Mouse (Mus musculus): ENCODE measurements around the gene Scrt2. TPM values are rescaled to one million over a fixed set of nuclear protein-coding genes. Genes with fewer than 3 reads are reported as not detected.

The Scrt2 gene
- polyA plus RNA-seq, 1 experiment from 2014 or later, result not detected

GRCm38 (mm10) chr2:152102369-152102768 is 21.0 kb downstream of the Scrt2 start:
- Histone ChIP-seq H3K9me3 (ENCODE audit: low read length) (no peaks in the 10 kb centered on the region), H3K27ac (ENCODE audit: low read length) (no peak overlapping the region), H3K4me1 (ENCODE audit: insufficient read depth, low read depth, low read length) (0 out of 2 replicates have a peak, but pooled peaks cover 6% of the 10 kb centered on the region), H3K9ac (replicated peaks; ENCODE audit: low read depth) (no peak overlapping the region), H3K27me3 (replicated peaks; ENCODE audit: insufficient read depth, low read length) (no peaks in the 10 kb centered on the region), H3K4me3 (ENCODE audit: low read depth, low read length) (no peak overlapping the region), H3K4me2 (replicated peaks; ENCODE audit: low read depth, low read length) (no peak overlapping the region), H3K36me3 (ENCODE audit: insufficient read depth, low read length) (no peaks in the 10 kb centered on the region)
- DNase-seq (ENCODE audit: low spot score), result no peak
- no peak for ATAC-seq
- WGBS, result 59% methylated on average over 6 of the region's 6 CpGs
- no peak for TF ChIP-seq CTCF (IDR thresholded peaks at IDR 0.05)

- ATAC-seq, result peak; percentile 22
- Histone ChIP-seq H3K36me3 (ENCODE audit: insufficient read depth, low read length) (no peaks in the 10 kb centered on the region), H3K4me2 (replicated peaks; ENCODE audit: low read depth, low read length) (peak overlapping the region; percentile 86), H3K27ac (ENCODE audit: low read length) (no peak overlapping the region), H3K9ac (replicated peaks; ENCODE audit: low read depth) (no peak overlapping the region), H3K27me3 (replicated peaks; ENCODE audit: insufficient read depth, low read length) (no peaks in the 10 kb centered on the region), H3K4me1 (ENCODE audit: insufficient read depth, low read depth, low read length) (0 out of 2 replicates have a peak, but pooled peaks cover 6% of the 10 kb centered on the region), H3K9me3 (ENCODE audit: low read length) (no peaks in the 10 kb centered on the region), H3K4me3 (ENCODE audit: low read depth, low read length) (peak overlapping the region; percentile 58; the same call in 1 of the 2 replicates)
- 19% methylated on average over 17 of the region's 17 CpGs for WGBS
- TF ChIP-seq CTCF (IDR thresholded peaks at IDR 0.05), result no peak
- no peak for TF ChIP-seq EP300 (IDR thresholded peaks at IDR 0.05)
- peak; percentile 33 for DNase-seq (ENCODE audit: low spot score)
Observed at GRCm38 (mm10) chr2:152104711-152105317, 23.5 kb downstream of the Scrt2 start.

GRCm38 (mm10) chr2:152105318-152106224 is 24.2 kb downstream of the Scrt2 start, which contains the start of gene Srxn1:
TSS of gene Srxn1 (plus strand) at chr2:152105516.
- ATAC-seq (peak; percentile 97), DNase-seq (ENCODE audit: low spot score) (peak; percentile 96)
- WGBS, result 2% methylated on average over 76 of the region's 84 CpGs
- Histone ChIP-seq H3K9ac (replicated peaks; ENCODE audit: low read depth) (peak within 1 kb of the TSS; percentile 54), H3K27me3 (replicated peaks; ENCODE audit: insufficient read depth, low read length) (no peaks in the 10 kb centered on the region), H3K4me2 (replicated peaks; ENCODE audit: low read depth, low read length) (peak within 1 kb of the TSS; percentile 86), H3K4me1 (ENCODE audit: insufficient read depth, low read depth, low read length) (0 out of 2 replicates have a peak, but pooled peaks cover 6% of the 10 kb centered on the region), H3K4me3 (ENCODE audit: low read depth, low read length) (peak within 1 kb of the TSS; percentile 58), H3K36me3 (ENCODE audit: insufficient read depth, low read length) (no peaks in the 10 kb centered on the region), H3K27ac (ENCODE audit: low read length) (0 out of 2 replicates have a peak within 1 kb of the TSS, but pooled peaks have one; percentile 21), H3K9me3 (ENCODE audit: low read length) (no peaks in the 10 kb centered on the region)
- TF ChIP-seq CTCF (IDR thresholded peaks at IDR 0.05) (peak; percentile 80), EP300 (IDR thresholded peaks at IDR 0.05) (no peak)

- ATAC-seq (no peak), DNase-seq (ENCODE audit: low spot score) (no peak)
- Histone ChIP-seq H3K9ac (replicated peaks; ENCODE audit: low read depth) (no peak overlapping the region), H3K9me3 (ENCODE audit: low read length) (no peaks in the 10 kb centered on the region), H3K27ac (ENCODE audit: low read length) (no peak overlapping the region), H3K36me3 (ENCODE audit: insufficient read depth, low read length) (no peaks in the 10 kb centered on the region), H3K27me3 (replicated peaks; ENCODE audit: insufficient read depth, low read length) (no peaks in the 10 kb centered on the region), H3K4me1 (ENCODE audit: insufficient read depth, low read depth, low read length) (0 out of 2 replicates have a peak, but pooled peaks cover 6% of the 10 kb centered on the region), H3K4me3 (ENCODE audit: low read depth, low read length) (peak overlapping the region; percentile 58), H3K4me2 (replicated peaks; ENCODE audit: low read depth, low read length) (peak overlapping the region; percentile 86)
- WGBS, result 75% methylated on average over 3 of the region's 3 CpGs
- TF ChIP-seq EP300 (IDR thresholded peaks at IDR 0.05), result no peak
- no peak for TF ChIP-seq CTCF (IDR thresholded peaks at IDR 0.05)
Observed at GRCm38 (mm10) chr2:152106225-152106595, 24.9 kb downstream of the Scrt2 start.

GRCm38 (mm10) chr2:152106597-152106996 is 25.3 kb downstream of the Scrt2 start:
- ATAC-seq, result no peak
- H3K4me3 ChIP-seq (ENCODE audit: low read depth, low read length), result no peak overlapping the region
- no peak overlapping the region for H3K9ac ChIP-seq (replicated peaks; ENCODE audit: low read depth)
- WGBS, result 93% methylated on average over 10 of the region's 10 CpGs
- no peaks in the 10 kb centered on the region for H3K36me3 ChIP-seq (ENCODE audit: insufficient read depth, low read length)
- H3K27ac ChIP-seq (ENCODE audit: low read length), result no peak overlapping the region
- H3K9me3 ChIP-seq (ENCODE audit: low read length), result no peaks in the 10 kb centered on the region
- no peak for DNase-seq (ENCODE audit: low spot score)
- 0 out of 2 replicates have a peak, but pooled peaks cover 6% of the 10 kb centered on the region for H3K4me1 ChIP-seq (ENCODE audit: insufficient read depth, low read depth, low read length)
- TF ChIP-seq EP300 (IDR thresholded peaks at IDR 0.05), result no peak
- TF ChIP-seq CTCF (IDR thresholded peaks at IDR 0.05), result no peak
- H3K27me3 ChIP-seq (replicated peaks; ENCODE audit: insufficient read depth, low read length), result no peaks in the 10 kb centered on the region
- H3K4me2 ChIP-seq (replicated peaks; ENCODE audit: low read depth, low read length), result no peak overlapping the region

- H3K9ac ChIP-seq (replicated peaks; ENCODE audit: low read depth), result no peak overlapping the region
- H3K27ac ChIP-seq (ENCODE audit: low read length), result no peak overlapping the region
- H3K4me1 ChIP-seq (ENCODE audit: insufficient read depth, low read depth, low read length), result 0 out of 2 replicates have a peak, but pooled peaks cover 6% of the 10 kb centered on the region
- no peaks in the 10 kb centered on the region for H3K27me3 ChIP-seq (replicated peaks; ENCODE audit: insufficient read depth, low read length)
- 57% methylated on average over 7 of the region's 7 CpGs for WGBS
- no peak overlapping the region for H3K4me3 ChIP-seq (ENCODE audit: low read depth, low read length)
- H3K36me3 ChIP-seq (ENCODE audit: insufficient read depth, low read length), result no peaks in the 10 kb centered on the region
- no peak for TF ChIP-seq CTCF (IDR thresholded peaks at IDR 0.05)
- DNase-seq (ENCODE audit: low spot score) (no peak), ATAC-seq (no peak)
- no peaks in the 10 kb centered on the region for H3K9me3 ChIP-seq (ENCODE audit: low read length)
- no peak overlapping the region for H3K4me2 ChIP-seq (replicated peaks; ENCODE audit: low read depth, low read length)
Observed at GRCm38 (mm10) chr2:152108702-152109101, 27.4 kb downstream of the Scrt2 start.
